Mouse (Mus musculus) heart, postnatal 10 days (tissue): Measurements from ENCODE around the gene Prpf4. TPM values are rescaled to one million over a fixed set of nuclear protein-coding genes. Genes with fewer than 3 reads are reported as not detected.
A peak's percentile ranks its signal among the peaks of the same experiment; 100 is the strongest.

ENCODE experiments used
- DNase-seq, 2 experiments: peaks; one replicate each; pipeline ENCODE4 v3.0.0; 2021
- intact Hi-C: fragments of 180-260 bp; cut with DNase I; formaldehyde crosslinking; loops from one replicate; pipeline ENCODE4 v1.15.1; 2025
- total RNA-seq, 2 experiments: library from RNA; stranded (reverse); gene quantifications; 2 replicates each; pipeline ENCODE4 v1.2.3; 2021

Gene Prpf4
- total RNA-seq, 2 experiments from 2014 or later: 10.9 to 11.5 TPM

DNA sequence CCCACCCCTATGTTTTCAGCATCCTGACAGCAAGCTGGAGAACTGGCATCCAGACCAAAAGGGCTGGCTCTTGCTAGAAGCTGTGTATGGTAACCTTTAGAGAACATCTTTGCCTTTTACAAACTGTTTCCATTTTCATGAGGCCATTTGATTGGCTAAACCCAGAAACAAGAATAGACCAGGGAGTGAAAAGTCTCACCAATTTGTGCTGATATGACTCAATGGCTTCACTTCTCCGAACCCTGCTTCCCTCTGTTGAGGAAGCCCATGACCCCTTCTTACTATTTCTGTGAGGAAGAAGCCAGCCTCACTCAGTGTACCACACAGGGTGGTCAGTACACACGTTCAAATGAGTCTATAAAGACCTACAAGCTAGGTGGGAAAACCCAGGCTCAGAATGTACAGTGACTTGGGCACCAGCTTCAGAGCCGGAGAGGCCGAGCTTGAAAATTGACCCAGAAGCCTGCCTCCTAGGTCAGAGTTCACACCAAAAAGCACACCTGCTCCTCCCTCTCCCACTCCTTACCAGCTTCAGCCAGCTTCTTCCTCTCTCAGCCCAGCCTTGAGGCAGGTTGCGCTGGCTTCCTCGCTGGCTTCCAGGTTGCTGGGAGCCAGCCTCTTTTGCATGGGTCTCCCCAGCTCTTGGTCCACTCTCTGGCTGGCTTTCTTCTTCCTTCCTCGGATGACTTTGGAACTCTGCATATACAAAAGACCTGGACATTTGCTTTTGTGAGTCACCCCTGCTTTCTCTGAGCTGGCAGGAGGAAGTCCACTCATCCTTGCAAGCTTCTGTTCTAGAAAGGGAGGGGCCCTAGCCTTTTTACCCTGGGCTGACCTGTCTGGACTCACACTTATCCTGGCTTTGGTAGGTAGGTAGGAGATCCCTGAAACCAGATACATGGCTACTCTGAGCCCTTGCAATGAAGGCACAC lies 25.6 kb downstream of the Prpf4 start:
- intact Hi-C loops: no loop called here
- DNase-seq: no peak

GRCm38 (mm10) chr4:62435081-62435480 lies 26.5 kb downstream of the Prpf4 start, which contains the start of gene Rnf183:
Rnf183 (minus strand) TSS chr4:62435252.
- intact Hi-C loops: no loop called here
- no peak for DNase-seq

- intact Hi-C loops: no loop called here
- DNase-seq: no peak
These were observed 28.7 kb downstream of the Prpf4 start for GRCm38 (mm10) chr4:62437256-62437778.

GRCm38 (mm10) chr4:62437871-62438270 lies 29.3 kb downstream of the Prpf4 start:
- DNase-seq: no peak
- intact Hi-C loops: no loop called here

GRCm38 (mm10) chr4:62439793-62440192 lies 31.2 kb downstream of the Prpf4 start:
- intact Hi-C loops: no loop called here
- DNase-seq: no peak

DNA sequence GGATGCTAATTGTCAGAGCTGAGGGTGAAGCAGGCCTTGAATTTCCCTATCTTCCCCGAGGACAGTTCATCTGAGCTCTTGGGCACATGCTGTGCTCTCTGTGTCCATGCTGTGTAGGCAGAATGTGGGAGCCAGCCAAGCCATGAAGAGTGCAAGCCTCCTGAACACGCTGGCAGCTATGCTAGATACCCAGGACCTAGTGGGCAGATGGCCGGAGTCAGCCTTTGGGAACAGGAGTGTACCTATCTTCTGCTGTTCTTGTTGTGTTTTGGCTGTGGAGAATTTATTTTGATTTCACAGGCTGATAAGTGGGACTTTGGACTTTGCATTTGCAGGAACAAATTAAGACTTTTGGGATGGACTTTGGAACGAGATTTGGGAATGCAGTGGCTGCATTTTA lies 31.9 kb downstream of the Prpf4 start:
- no peak for DNase-seq
- intact Hi-C loops: no loop called here

- DNase-seq: no peak
- intact Hi-C loops: no loop called here
These were observed 32.4 kb downstream of the Prpf4 start for GRCm38 (mm10) chr4:62440986-62441385.

DNA sequence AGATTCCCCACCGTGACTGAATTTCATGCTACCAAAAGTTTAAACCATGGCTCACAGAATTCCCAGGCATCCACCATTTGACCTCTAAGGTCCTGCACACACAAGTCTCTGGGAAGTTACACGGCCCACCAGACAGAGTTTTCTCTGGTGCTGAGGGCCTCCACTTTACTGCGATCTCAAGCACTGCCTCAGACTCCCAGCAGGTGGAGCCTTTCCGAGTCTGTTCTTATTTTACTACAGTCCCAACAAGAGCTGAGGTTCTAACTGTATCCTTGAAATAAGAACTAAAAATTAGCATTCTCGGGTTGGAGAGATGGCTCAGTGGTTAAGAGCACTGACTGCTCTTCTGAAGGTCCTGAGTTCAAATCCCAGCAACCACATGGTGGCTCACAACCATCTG lies 46.4 kb downstream of the Prpf4 start:
- peak; percentile 41 to 69 for DNase-seq
- intact Hi-C loops: loop anchor here (5.0 kb wide), 2 partner anchors 52 to 307 kb away; no protein-coding TSS in a partner anchor

GRCm38 (mm10) chr4:62459081-62459480 lies 50.5 kb downstream of the Prpf4 start:
- DNase-seq: no peak
- intact Hi-C loops: loop anchor here (5.0 kb wide), 2 partner anchors 48 to 303 kb away; no protein-coding TSS in a partner anchor

DNA sequence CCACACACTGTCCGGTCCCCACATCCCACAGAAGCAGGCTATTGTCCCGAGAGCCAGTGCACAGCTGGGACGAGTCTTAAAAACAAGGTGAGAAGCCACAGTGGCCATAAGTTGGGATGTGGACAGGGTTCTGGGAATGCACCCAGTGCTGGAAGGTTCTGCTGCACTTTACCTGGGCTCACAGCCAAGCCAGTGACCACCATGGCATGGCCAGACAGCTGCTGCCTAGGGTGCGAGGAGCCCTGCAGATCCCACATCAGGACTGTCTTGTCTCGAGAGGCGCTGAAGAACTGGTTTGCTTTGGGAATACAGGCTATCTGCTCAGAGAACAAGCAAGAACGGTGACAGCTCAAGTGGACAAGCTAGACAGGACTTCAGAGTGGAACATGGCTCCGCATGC lies 51.8 kb downstream of the Prpf4 start:
- intact Hi-C loops: no loop called here
- DNase-seq: no peak

- intact Hi-C loops: no loop called here
- no peak for DNase-seq
These were observed 54.5 kb downstream of the Prpf4 start for GRCm38 (mm10) chr4:62463124-62463523.

- DNase-seq: no peak
- intact Hi-C loops: no loop called here
These were observed 59.6 kb downstream of the Prpf4 start for GRCm38 (mm10) chr4:62468158-62468557.

DNA sequence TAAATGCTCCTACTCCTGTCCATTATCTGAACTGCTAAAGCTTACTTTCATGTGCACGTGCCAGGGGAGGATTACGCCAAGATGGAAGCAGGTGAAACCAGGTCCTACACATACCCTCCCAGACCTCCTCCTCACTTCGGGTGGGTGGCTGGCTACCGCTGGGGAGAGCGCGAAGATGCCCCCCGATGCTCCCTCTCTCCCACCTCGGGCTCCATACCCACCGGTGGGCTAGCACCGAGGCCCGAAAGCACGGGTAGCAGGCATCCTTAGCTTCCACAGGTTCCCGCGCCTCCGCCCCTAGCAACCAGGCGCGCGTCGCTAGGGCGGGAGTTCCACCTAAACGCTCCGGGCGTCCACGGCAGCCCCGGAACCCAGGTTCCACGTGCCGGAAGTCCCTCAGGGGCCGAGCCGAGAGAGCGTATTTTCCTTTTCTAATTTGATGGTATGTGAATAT lies 62.0 kb downstream of the Prpf4 start, which contains the start of gene Wdr31:
TSS of gene Wdr31 (minus strand) at position 299 of the 454 bp plus-strand sequence.
- intact Hi-C loops: no loop called here
- peak; percentile 76 to 86 for DNase-seq

- intact Hi-C loops: no loop called here
- DNase-seq: no peak
These were observed 63.5 kb downstream of the Prpf4 start for GRCm38 (mm10) chr4:62472071-62472470.

- DNase-seq: no peak
- intact Hi-C loops: no loop called here
These were observed 66.5 kb downstream of the Prpf4 start for GRCm38 (mm10) chr4:62475131-62475530.

- no peak for DNase-seq
- intact Hi-C loops: no loop called here
These were observed 67.2 kb downstream of the Prpf4 start for GRCm38 (mm10) chr4:62475793-62476192.

Other genes with a start within 250 kb of the Prpf4 start
- gene Zfp37, start 177.8 kb upstream of the Prpf4 start, total RNA-seq: 1 to 10 TPM; 3.9 to 4.7 TPM
- gene Slc31a2, start 146.2 kb upstream of the Prpf4 start, total RNA-seq: 10 to 100 TPM; 12.5 to 13.4 TPM
- gene Fkbp15, start 48.2 kb upstream of the Prpf4 start, total RNA-seq: 10 to 100 TPM; 25.5 to 25.8 TPM
- 10 to 100 TPM; 31.3 to 31.8 TPM for gene Slc31a1, start 48.1 kb upstream of the Prpf4 start, total RNA-seq
- gene Cdc26, start 155 bp upstream of the Prpf4 start, total RNA-seq: 10 to 100 TPM; 47.3 to 58.5 TPM
- gene Rnf183, start 26.5 kb downstream of the Prpf4 start, total RNA-seq: not detected
- 1 to 10 TPM in 1 of 2 experiments, under 1 TPM in 1; 0.89 to 1.0 TPM for gene Wdr31, start 62.1 kb downstream of the Prpf4 start, total RNA-seq
- under 1 TPM in 1 of 2 experiments, not detected in 1; 0.19 TPM for gene Bspry, start 71.3 kb downstream of the Prpf4 start, total RNA-seq
- 1 to 10 TPM; 6.1 to 6.4 TPM for gene Hdhd3, start 94.7 kb downstream of the Prpf4 start, total RNA-seq
- 10 to 100 TPM; 61.1 to 65.2 TPM for gene Alad, start 111.1 kb downstream of the Prpf4 start, total RNA-seq
- gene Pole3, start 116.3 kb downstream of the Prpf4 start, total RNA-seq: 10 to 100 TPM; 23.4 to 24.4 TPM
- under 1 TPM; 0.22 to 0.34 TPM for gene 4933430I17Rik, start 116.6 kb downstream of the Prpf4 start, total RNA-seq
- 10 to 100 TPM; 51.1 to 60.0 TPM for gene Rgs3, start 151.1 kb downstream of the Prpf4 start, total RNA-seq